Mouse (Mus musculus): ENCODE data around the gene Wrap53. TPM values are rescaled to one million over a fixed set of nuclear protein-coding genes. Genes with fewer than 3 reads are reported as not detected.
"Not testable (repeated sequence)": the region's sequence is repeated elsewhere in the genome, so short reads cannot be mapped to it uniquely, and the experiment has no call there.

Gene Wrap53
- polyA plus RNA-seq, 1 experiment from 2014 or later = 50.7 TPM

DNA sequence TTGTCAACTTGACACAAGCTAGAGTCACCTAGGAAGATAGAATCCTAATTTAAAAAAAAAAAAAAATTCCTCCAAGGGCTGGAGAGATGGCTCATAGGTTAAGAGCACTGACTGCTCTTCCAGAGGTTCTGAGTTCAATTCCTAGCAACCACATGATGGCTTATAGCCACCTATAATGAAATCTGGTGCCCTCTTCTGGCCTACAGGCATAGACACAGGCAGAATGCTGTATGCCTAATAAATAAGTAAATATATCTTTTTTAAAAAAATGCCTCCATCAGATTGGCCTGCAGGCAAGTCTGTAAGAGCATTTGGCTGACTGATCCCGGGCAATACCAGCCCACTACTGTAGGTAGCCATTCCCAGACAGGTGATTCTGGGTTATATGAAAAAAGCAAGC, 45.1 kb downstream of the Wrap53 start:
- 80% methylated on average over 1 of the region's 1 CpGs for WGBS
- 0 out of 2 replicates have a peak, but pooled peaks cover 4% of the 10 kb centered on the region for H3K4me1 ChIP-seq
- no peak overlapping the region for H3K27ac ChIP-seq (replicated peaks)
- H3K9me3 ChIP-seq (replicated peaks) = no peaks in the 10 kb centered on the region
- no peak for DNase-seq (ENCODE audit: low spot score)
- H3K4me3 ChIP-seq = no peak overlapping the region
- no peaks in the 10 kb centered on the region for H3K27me3 ChIP-seq (ENCODE audit: low read depth, poor library complexity, severe bottlenecking)
- no peaks in the 10 kb centered on the region for H3K36me3 ChIP-seq

DNA sequence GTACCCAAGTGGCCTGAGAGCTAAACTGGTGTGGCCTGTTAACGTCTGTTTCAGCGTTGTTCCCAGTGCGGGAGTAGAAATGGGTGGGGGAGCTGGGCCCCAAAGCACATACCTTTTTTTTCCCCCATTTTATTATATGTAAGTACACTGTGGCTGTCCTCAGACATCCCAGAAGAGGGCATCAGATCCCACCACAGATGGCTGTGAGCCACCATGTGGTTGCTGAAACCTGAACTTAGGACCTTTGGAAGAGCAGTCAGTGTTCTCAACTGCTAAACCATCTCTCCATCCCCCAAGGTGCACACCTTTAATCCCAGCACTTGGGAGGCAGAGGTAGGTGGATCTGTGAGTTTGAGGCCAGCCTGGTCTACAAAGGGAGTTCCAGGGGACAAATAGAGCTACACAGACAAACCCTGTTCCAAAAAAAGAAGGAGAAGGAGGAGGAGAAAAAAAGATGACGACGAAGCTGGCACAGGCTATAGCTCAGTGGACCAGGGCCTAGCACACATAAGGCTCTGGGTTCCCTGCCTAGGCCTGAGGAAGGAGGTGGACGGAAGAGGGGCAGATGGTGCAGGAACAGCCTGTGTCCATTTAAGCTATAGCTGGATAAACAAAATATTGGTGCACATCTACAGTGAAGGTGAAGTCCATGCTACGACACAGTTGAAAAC, 47.4 kb downstream of the Wrap53 start:
- Histone ChIP-seq H3K4me1 (peaks cover 6% of the 10 kb centered on the region), H3K27ac (replicated peaks) (peak overlapping the region; percentile 33; the same call in 1 of the 2 replicates), H3K9me3 (replicated peaks) (no peaks in the 10 kb centered on the region), H3K36me3 (peaks cover 5% of the 10 kb centered on the region; the same call in 1 of the 2 replicates), H3K4me3 (no peak overlapping the region), H3K27me3 (ENCODE audit: low read depth, poor library complexity, severe bottlenecking) (0 out of 2 replicates have a peak, but pooled peaks cover 4% of the 10 kb centered on the region)
- DNase-seq (ENCODE audit: low spot score) = no peak
- 88% methylated on average over 7 of the region's 7 CpGs for WGBS

DNA sequence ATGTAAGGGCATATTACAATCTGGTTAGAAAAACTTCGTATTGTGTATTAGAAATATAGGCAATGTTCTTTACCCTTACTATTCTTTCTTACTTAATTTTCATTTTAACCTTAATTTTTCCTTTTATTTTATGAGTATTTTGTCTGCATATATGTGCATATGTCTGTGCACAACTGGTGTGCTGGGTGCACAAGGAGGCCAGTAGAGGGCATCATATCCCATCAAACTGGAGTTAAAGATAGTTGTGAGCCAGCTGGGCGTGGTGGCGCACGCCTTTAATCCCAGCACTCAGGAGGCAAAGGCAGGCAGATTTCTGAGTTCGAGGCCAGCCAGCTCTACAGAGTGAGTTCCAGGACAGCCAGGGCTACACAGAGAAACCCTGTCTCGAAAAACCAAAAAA, 49.3 kb downstream of the Wrap53 start:
- not testable (repeated sequence) for H3K27ac ChIP-seq (replicated peaks); H3K9me3 ChIP-seq (replicated peaks); H3K27me3 ChIP-seq (ENCODE audit: low read depth, poor library complexity, severe bottlenecking); H3K36me3 ChIP-seq; DNase-seq (ENCODE audit: low spot score); H3K4me3 ChIP-seq
- 87% methylated on average over 6 of the region's 6 CpGs for WGBS
- H3K4me1 ChIP-seq = peaks cover 23% of the 10 kb centered on the region

GRCm38 (mm10) chr11:69530281-69530680, 49.8 kb downstream of the Wrap53 start:
- 95% methylated on average over 3 of the region's 3 CpGs for WGBS
- H3K27ac ChIP-seq (replicated peaks); H3K36me3 ChIP-seq; H3K27me3 ChIP-seq (ENCODE audit: low read depth, poor library complexity, severe bottlenecking); DNase-seq (ENCODE audit: low spot score); H3K9me3 ChIP-seq (replicated peaks); H3K4me3 ChIP-seq: not testable (repeated sequence)
- H3K4me1 ChIP-seq = peaks cover 23% of the 10 kb centered on the region

DNA sequence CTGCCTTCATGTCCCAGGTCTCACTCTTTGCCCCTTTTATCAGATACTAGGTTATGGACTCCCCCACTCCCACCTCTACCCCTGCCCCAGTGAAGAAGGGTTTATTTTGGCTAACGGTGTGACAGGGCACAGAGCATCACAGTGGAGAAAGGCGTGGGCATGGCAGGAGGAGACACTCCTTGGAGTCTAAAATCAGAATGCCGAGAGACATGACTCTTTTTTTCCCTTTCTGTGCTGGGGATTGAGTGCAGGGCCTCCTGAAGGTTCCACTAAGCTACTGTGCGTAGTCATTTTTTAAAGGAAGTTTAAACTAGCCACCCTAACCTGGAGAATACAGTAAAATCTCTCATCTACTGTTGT, 52.0 kb downstream of the Wrap53 start:
- H3K4me3 ChIP-seq = peak overlapping the region; percentile 12; the same call in 1 of the 2 replicates
- H3K27me3 ChIP-seq (ENCODE audit: low read depth, poor library complexity, severe bottlenecking) = 0 out of 2 replicates have a peak, but pooled peaks cover 4% of the 10 kb centered on the region
- H3K27ac ChIP-seq (replicated peaks) = peak overlapping the region; percentile 92
- DNase-seq (ENCODE audit: low spot score) = no peak
- H3K9me3 ChIP-seq (replicated peaks) = no peaks in the 10 kb centered on the region
- peaks cover 23% of the 10 kb centered on the region for H3K4me1 ChIP-seq
- 74% methylated on average over 4 of the region's 4 CpGs for WGBS
- H3K36me3 ChIP-seq = peaks cover 5% of the 10 kb centered on the region; the same call in 1 of the 2 replicates

DNA sequence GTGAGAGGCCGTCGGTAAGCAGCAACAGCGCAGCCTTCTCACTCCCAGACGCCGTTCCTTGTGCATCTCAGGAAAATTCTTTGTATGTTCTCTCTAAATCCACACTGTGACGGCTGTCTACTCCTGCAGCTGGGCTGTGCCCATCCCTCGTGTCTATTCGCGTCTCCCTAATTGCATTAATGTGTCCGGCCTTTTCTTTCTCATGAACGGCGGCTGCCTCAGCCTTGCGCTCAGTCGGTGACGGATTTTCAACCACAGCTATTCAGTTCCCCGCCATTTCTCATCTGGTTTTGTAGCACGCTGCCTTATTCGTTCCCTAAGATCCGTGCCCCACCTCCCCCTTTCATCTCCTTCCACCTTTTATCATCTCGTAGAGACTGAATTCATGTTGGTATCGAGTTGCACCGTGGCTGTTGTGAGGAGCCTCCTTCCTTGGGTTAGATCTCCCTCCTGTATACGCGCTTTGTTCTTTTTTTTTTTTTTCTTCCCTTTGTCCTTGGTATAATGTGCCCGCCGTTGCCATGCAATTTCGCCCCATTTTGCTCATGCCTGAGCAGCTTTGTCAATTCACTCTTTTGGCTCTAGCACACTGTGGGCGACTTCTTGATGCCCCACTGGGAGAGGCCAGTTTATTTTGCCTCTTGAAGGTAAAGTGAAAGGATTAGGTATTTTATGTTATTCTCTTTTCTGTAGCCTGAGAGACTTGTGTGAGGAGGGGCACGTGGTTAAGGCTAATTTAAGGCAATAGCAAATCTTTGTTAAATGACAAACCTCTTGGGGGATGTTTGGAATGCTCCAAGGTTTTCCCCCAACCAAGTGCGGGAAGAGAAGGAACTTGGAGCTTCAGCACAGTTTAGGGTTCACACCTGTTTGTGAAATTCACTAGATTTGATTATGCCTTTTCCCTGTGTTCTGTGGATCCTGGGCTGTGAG, 52.7 kb downstream of the Wrap53 start:
- peak; percentile 78 for DNase-seq (ENCODE audit: low spot score)
- H3K4me3 ChIP-seq = peak overlapping the region; percentile 45
- 0 out of 2 replicates have a peak, but pooled peaks cover 4% of the 10 kb centered on the region for H3K27me3 ChIP-seq (ENCODE audit: low read depth, poor library complexity, severe bottlenecking)
- H3K36me3 ChIP-seq = peaks cover 5% of the 10 kb centered on the region; the same call in 1 of the 2 replicates
- peaks cover 23% of the 10 kb centered on the region for H3K4me1 ChIP-seq
- 5% methylated on average over 30 of the region's 30 CpGs for WGBS
- H3K27ac ChIP-seq (replicated peaks) = peak overlapping the region; percentile 92
- no peaks in the 10 kb centered on the region for H3K9me3 ChIP-seq (replicated peaks)

GRCm38 (mm10) chr11:69526631-69527030, 53.4 kb downstream of the Wrap53 start:
- peak overlapping the region; percentile 92 for H3K27ac ChIP-seq (replicated peaks)
- WGBS = 47% methylated on average over 4 of the region's 4 CpGs
- 0 out of 2 replicates have a peak, but pooled peaks cover 4% of the 10 kb centered on the region for H3K27me3 ChIP-seq (ENCODE audit: low read depth, poor library complexity, severe bottlenecking)
- peaks cover 5% of the 10 kb centered on the region; the same call in 1 of the 2 replicates for H3K36me3 ChIP-seq
- DNase-seq (ENCODE audit: low spot score) = no peak
- no peaks in the 10 kb centered on the region for H3K9me3 ChIP-seq (replicated peaks)
- peaks cover 23% of the 10 kb centered on the region for H3K4me1 ChIP-seq
- H3K4me3 ChIP-seq = peak overlapping the region; percentile 45

- DNase-seq (ENCODE audit: low spot score) = no peak
- no peak overlapping the region for H3K27ac ChIP-seq (replicated peaks)
Observed at GRCm38 (mm10) chr11:69525661-69526060, 54.4 kb downstream of the Wrap53 start.

DNA sequence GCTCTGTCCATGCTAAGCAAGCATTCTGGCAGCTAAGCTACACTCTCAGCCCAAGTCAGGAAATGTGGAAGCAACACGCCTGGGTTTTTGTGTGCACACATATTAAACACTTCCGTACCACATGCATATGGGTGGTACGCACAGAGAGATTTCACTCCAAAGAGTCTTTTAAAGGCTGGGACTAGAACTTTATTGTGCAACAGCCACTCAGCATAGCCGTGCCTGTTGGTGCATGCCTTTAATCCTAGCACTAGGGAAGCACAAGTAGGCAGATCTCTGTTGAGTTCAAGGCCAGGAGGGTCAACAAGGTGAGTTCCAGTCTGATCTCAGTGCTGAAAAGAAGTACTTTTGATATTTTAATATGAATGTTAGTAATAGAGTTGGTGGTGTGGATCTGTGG, 56.4 kb downstream of the Wrap53 start:
- no peak overlapping the region for H3K4me3 ChIP-seq
- no peak overlapping the region for H3K27ac ChIP-seq (replicated peaks)
- no peaks in the 10 kb centered on the region for H3K36me3 ChIP-seq
- WGBS = 93% methylated on average over 4 of the region's 4 CpGs
- no peaks in the 10 kb centered on the region for H3K9me3 ChIP-seq (replicated peaks)
- H3K27me3 ChIP-seq (ENCODE audit: low read depth, poor library complexity, severe bottlenecking) = no peaks in the 10 kb centered on the region
- peaks cover 32% of the 10 kb centered on the region for H3K4me1 ChIP-seq
- DNase-seq (ENCODE audit: low spot score) = no peak

More at GRCm38 (mm10) chr11:69525661-69526060, 54.4 kb downstream of the Wrap53 start:
- Histone ChIP-seq H3K4me1 (peaks cover 28% of the 10 kb centered on the region), H3K36me3 (peaks cover 5% of the 10 kb centered on the region; the same call in 1 of the 2 replicates), H3K9me3 (replicated peaks) (no peaks in the 10 kb centered on the region), H3K27me3 (ENCODE audit: low read depth, poor library complexity, severe bottlenecking) (0 out of 2 replicates have a peak, but pooled peaks cover 4% of the 10 kb centered on the region), H3K4me3 (no peak overlapping the region)
- WGBS = 88% methylated on average over 9 of the region's 9 CpGs

- no peak for DNase-seq (ENCODE audit: low spot score)
- Histone ChIP-seq H3K4me3 (no peak overlapping the region), H3K9me3 (replicated peaks) (no peaks in the 10 kb centered on the region), H3K4me1 (peaks cover 17% of the 10 kb centered on the region), H3K36me3 (no peaks in the 10 kb centered on the region), H3K27ac (replicated peaks) (no peak overlapping the region), H3K27me3 (ENCODE audit: low read depth, poor library complexity, severe bottlenecking) (no peaks in the 10 kb centered on the region)
- 90% methylated on average over 9 of the region's 9 CpGs for WGBS
Observed at GRCm38 (mm10) chr11:69521526-69522149, 58.4 kb downstream of the Wrap53 start.

- no peak overlapping the region for H3K4me3 ChIP-seq
- no peak for DNase-seq (ENCODE audit: low spot score)
Observed at GRCm38 (mm10) chr11:69519976-69520375, 60.1 kb downstream of the Wrap53 start.

DNA sequence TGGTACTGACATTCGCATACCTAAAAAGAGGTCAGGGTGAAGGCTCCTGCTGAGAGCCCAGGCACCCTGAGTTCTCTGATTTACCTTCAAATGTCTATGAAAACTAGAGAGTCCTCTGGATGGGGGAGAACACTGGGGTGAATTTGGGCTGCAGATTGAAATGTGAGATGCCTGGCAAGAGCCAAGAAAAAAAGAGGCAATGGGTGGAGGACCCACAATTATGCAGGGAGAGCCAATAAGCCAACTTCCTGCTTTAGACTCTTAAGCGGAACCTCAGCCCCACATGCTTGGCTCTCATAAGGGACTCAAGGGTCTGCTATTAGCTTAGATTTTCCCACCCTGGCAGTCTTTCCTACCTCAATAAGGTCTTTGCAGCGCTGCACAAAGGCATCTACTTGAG, 63.4 kb downstream of the Wrap53 start:
- H3K4me1 ChIP-seq = peaks cover 9% of the 10 kb centered on the region; the same call in 1 of the 2 replicates
- WGBS = 73% methylated on average over 3 of the region's 3 CpGs
- no peak for DNase-seq (ENCODE audit: low spot score)
- 0 out of 2 replicates have a peak, but pooled peaks cover 7% of the 10 kb centered on the region for H3K27me3 ChIP-seq (ENCODE audit: low read depth, poor library complexity, severe bottlenecking)
- H3K9me3 ChIP-seq (replicated peaks) = no peaks in the 10 kb centered on the region
- H3K36me3 ChIP-seq = no peaks in the 10 kb centered on the region
- no peak overlapping the region for H3K27ac ChIP-seq (replicated peaks)
- no peak overlapping the region for H3K4me3 ChIP-seq

More at GRCm38 (mm10) chr11:69519976-69520375, 60.1 kb downstream of the Wrap53 start:
- Histone ChIP-seq H3K27ac (replicated peaks) (no peak overlapping the region), H3K4me1 (peaks cover 9% of the 10 kb centered on the region; the same call in 1 of the 2 replicates), H3K9me3 (replicated peaks) (no peaks in the 10 kb centered on the region), H3K36me3 (no peaks in the 10 kb centered on the region), H3K27me3 (ENCODE audit: low read depth, poor library complexity, severe bottlenecking) (no peaks in the 10 kb centered on the region)
- WGBS = 77% methylated on average over 4 of the region's 4 CpGs
